Mouse (Mus musculus) liver, embryonic 14 days (tissue): ENCODE results near the gene Gm3500. TPM values are rescaled to one million over a fixed set of nuclear protein-coding genes. Genes with fewer than 3 reads are reported as not detected.

Experiments
- polyA plus RNA-seq: library from polyadenylated mRNA; depleted of rRNA; stranded (reverse); fragments of >200 nt; gene quantifications from 2 replicates; pipeline ENCODE4 v1.2.3, GENCODE M21; 2012; rRNA removed

Gm3500 gene
- 0.01 TPM in 1 of 2 replicates, not detected in the other for polyA plus RNA-seq

DNA sequence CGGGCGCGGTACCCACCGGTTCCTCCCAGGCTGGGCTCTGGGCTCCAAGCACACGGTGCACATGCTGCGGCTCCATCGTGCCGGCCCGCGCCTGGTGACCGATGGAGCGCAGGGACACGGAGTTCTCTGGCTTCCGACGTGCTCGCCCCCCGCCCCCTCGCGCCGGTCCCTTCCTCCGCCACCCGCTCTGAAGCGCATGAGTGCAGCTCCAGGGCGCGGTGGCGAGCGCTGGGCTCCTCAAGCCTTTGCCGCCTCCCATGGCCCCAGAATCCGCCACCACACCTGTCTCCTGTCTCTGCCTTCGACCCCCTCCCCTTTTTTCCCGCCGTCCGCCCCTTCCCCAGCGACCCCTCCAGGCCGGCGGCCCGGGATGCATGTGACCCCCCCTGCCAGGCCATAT, at the start of gene Gm3500:
Gene Gm3500 (minus strand): TSS at position 101 of the 400 bp plus-strand sequence.

GRCm38 (mm10) chr14:5334828-5335227, 54.0 kb downstream of the Gm3500 start, which contains the start of gene Gm3542:
Gene Gm3542 (minus strand): TSS chr14:5334928.

Other genes starting within 250 kb of the Gm3500 start
- not detected in 2 replicates for gene Gm3317, start 224.5 kb downstream of the Gm3500 start, polyA plus RNA-seq
- gene Gm8271, start 203.3 kb downstream of the Gm3500 start, polyA plus RNA-seq, result not detected in 2 replicates
- gene Gm3526, start 128.5 kb downstream of the Gm3500 start, polyA plus RNA-seq, result not detected in 2 replicates
- gene Gm3542, start 54.1 kb downstream of the Gm3500 start, polyA plus RNA-seq, result not detected in 2 replicates
- 0.05 and 0.07 TPM in 2 replicates for gene Gm3194, start 66.4 kb upstream of the Gm3500 start, polyA plus RNA-seq
- not detected in 2 replicates for gene Gm8246, start 88.8 kb upstream of the Gm3500 start, polyA plus RNA-seq
- gene Gm3187, start 95.2 kb upstream of the Gm3500 start, polyA plus RNA-seq, result not detected in 2 replicates
- gene Gm3488, start 112.6 kb upstream of the Gm3500 start, polyA plus RNA-seq, result 0.02 TPM in 2 replicates
- not detected in 2 replicates for gene Gm3532, start 149.4 kb upstream of the Gm3500 start, polyA plus RNA-seq
- not detected in 2 replicates for gene Gm8265, start 244.0 kb upstream of the Gm3500 start, polyA plus RNA-seq